Mouse (Mus musculus) hindlimb bud, embryonic 11.5 days (tissue): Measurements from ENCODE around the gene 4930404N11Rik.

ENCODE experiments used
- DNase-seq: peaks from one replicate; pipeline ENCODE4 v3.0.0-alpha.2; 2012; ENCODE audit warnings: low read depth, low spot score; ENCODE audit errors: extremely low spot score

4930404N11Rik gene

DNA sequence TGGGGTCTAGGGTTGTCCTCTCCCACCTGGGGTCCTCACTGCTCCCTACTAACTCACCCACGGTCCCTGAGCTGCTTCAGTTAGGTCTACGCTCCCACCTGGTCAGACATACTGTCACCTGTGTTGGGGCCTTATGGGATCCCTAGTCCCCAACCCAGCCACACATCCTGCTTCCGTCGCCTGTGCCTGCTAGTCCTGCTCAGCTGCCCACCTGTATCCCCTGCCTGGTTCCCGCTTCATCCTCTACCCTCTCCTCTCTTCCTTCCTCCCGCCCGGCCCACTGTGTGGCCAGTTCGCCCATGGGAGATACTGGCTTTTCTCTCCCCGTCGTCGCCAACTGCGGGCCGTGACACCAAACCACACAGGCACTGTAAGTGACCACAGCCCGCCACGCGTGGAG lies 50.0 kb downstream of the 4930404N11Rik start:
- DNase-seq = no peak

DNA sequence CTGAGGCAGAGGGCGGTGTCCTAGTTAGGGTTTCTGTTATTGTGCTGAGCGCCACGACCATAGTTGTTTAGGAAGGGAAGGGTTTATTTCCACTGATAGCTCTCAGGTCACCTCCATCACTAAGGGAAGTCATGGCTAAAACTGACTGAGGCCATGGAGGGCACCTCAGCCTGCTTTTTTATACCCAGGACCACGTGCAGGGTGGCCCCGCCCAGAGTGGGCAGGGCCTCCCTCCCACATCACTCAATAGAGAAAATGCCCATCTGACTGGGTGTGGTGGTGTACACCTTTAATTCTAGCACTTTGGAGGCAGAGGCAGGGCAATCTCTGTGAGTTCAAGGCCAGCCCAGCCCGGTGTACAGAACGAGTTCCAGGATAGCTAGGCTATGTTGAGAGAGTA lies 51.4 kb downstream of the 4930404N11Rik start:
- no peak for DNase-seq

DNA sequence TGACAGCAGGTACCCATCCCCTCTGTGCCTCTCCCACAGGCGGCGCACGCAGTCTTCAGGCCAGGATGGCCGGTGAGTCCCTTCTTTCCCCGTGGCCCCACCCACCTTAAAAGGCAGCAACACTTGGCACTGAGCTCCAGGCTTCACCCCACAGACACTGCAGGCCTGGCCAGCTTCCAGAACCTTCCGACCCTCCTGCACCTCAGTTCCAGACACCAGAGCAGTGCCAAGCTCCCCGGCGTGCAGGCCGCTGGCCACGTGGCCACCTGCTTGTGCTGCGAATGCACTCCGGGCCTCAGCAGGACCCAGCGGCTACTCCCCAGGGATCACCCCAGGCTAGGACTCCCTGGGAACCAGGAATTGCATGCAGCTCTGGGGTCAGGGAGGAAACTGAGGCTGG lies 52.0 kb downstream of the 4930404N11Rik start:
- DNase-seq = no peak
